Mouse (Mus musculus) heart, adult 2 months (tissue): ENCODE measurements around the gene Tlr2.

Source experiments
- CTCF ChIP-seq: fragments of 200-600 bp; IDR thresholded peaks from 2 replicates; pipeline ENCODE4 v1.8.1; 2022; ENCODE audit warnings: antibody characterized with exemption, mild to moderate bottlenecking, moderate library complexity
- POLR2A ChIP-seq: fragments of 200-500 bp; IDR thresholded peaks from 2 replicates; pipeline ENCODE4 v1.6.1; 2011; ENCODE audit warnings: mild to moderate bottlenecking, low read depth, low read length, control low read depth; ENCODE audit not compliant: insufficient read depth

GRCm38 (mm10) chr3:83859595-83859994 lies 18.0 kb upstream of the Tlr2 start:
- TF ChIP-seq POLR2A (no peak), CTCF (no peak)
